Mouse (Mus musculus): Measurements from ENCODE around the gene Cfap44. TPM values are rescaled to one million over a fixed set of nuclear protein-coding genes. Genes with fewer than 3 reads are reported as not detected.

The Cfap44 gene
- polyA plus RNA-seq, 1 experiment from 2014 or later = 0.79 TPM

DNA sequence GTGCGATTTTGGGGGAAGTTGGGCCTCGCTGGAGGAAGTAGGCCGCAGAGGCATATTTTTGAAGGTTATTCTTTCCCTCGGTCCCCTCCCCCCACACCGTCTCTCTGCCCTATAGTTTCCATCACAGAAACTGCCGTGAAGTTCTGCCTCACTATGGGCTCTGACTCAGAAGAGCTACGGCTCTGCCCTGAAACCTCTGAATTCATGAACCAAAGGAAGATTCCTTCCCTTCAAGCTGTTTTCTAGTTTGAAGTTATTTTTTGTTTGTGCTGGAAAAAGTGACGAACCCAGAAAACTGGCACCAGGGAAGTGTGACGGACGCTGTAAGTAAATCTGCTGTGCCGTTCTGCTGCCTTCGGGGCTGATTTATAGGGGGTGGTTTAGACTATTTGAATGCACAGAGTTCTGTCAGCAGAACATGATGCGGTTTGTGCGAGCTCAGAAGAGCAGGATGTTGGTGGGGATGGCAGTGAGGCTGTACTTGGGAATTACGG is 102.4 kb downstream of the Cfap44 start:
- Histone ChIP-seq H3K4me3 (no peak overlapping the region), H3K4me1 (peaks cover 23% of the 10 kb centered on the region), H3K9me3 (no peaks in the 10 kb centered on the region), H3K36me3 (peaks cover 84% of the 10 kb centered on the region), H3K27me3 (no peaks in the 10 kb centered on the region), H3K4me2 (replicated peaks) (no peak overlapping the region), H3K27ac (no peak overlapping the region), H3K9ac (no peak overlapping the region)
- no peak for ATAC-seq (ENCODE audit: insufficient number of reproducible peaks, insufficient read depth, low FRiP score, low TSS enrichment)
- WGBS = 81% methylated on average over 15 of the region's 15 CpGs

DNA sequence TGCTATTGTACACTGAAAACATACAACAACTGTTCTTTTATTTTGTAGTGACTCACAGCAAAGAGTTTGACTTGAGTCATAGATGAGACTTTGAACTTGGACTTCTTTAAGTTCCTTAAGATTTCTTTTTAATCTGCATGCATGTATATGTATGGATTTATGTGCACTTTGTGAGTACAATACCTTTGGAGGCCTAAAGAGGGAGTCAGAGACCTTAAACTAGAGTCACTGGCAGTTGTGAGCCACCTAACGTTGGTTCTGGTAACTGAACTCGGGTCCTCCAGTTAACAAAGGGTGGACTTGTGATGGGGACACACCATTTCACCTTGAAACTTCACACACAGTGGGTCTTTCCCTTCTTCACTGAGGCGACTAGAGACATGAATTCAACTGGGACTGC is 103.9 kb downstream of the Cfap44 start:
- no peak for ATAC-seq (ENCODE audit: insufficient number of reproducible peaks, insufficient read depth, low FRiP score, low TSS enrichment)
- H3K27me3 ChIP-seq = no peaks in the 10 kb centered on the region
- no peaks in the 10 kb centered on the region for H3K9me3 ChIP-seq
- no peak overlapping the region for H3K4me3 ChIP-seq
- H3K4me1 ChIP-seq = peaks cover 23% of the 10 kb centered on the region
- H3K27ac ChIP-seq = no peak overlapping the region
- H3K4me2 ChIP-seq (replicated peaks) = no peak overlapping the region
- WGBS = 91% methylated on average over 3 of the region's 3 CpGs
- H3K36me3 ChIP-seq = peaks cover 84% of the 10 kb centered on the region
- H3K9ac ChIP-seq = no peak overlapping the region

DNA sequence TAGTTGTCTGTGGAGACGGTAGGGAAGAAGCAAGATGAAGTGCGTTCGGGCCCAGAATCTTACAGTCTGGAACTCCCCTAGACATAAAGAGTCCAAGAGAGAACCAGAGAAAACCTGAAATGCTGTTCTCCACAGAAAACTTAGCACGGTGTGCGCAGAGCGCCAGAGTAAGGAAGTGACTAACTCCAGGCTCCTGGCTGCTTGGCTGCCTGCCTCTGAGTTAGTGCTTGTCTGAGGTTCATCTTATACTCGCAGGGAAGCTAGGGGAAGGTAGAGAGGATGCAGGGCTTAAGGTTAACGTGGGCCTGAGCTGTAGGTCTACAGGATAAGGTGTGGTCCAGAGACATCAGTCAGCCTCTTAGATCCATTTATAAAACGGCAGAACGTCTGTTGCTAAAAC is 107.2 kb downstream of the Cfap44 start:
- peaks cover 3% of the 10 kb centered on the region; the same call in 1 of the 2 replicates for H3K9me3 ChIP-seq
- no peak overlapping the region for H3K27ac ChIP-seq
- H3K9ac ChIP-seq = no peak overlapping the region
- H3K4me3 ChIP-seq = no peak overlapping the region
- peaks cover 95% of the 10 kb centered on the region for H3K36me3 ChIP-seq
- no peak for ATAC-seq (ENCODE audit: insufficient number of reproducible peaks, insufficient read depth, low FRiP score, low TSS enrichment)
- no peak overlapping the region for H3K4me2 ChIP-seq (replicated peaks)
- H3K27me3 ChIP-seq = no peaks in the 10 kb centered on the region
- WGBS = 90% methylated on average over 10 of the region's 10 CpGs
- no peaks in the 10 kb centered on the region for H3K4me1 ChIP-seq

DNA sequence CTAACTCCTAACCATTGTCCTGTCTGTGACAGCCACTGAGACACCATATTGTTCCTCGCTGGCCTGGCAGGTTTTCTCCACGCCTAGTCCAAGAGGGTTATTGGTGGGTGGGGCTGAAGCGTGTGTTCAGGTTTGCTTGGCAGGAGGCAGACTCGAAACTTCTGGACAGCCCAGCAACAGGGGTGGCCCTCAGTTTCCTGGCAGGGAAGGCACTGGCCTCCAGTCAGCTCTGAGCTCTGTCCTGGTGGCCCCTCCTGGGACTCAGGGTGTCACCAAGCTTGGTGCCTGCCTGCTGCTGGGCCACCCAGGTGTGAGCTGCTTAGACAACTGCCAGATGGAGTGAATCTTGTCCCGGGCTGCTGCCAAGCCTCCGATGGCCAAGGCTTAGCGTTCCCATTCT is 107.7 kb downstream of the Cfap44 start:
- no peak for ATAC-seq (ENCODE audit: insufficient number of reproducible peaks, insufficient read depth, low FRiP score, low TSS enrichment)
- no peak overlapping the region for H3K27ac ChIP-seq
- no peak overlapping the region for H3K4me3 ChIP-seq
- no peak overlapping the region for H3K4me2 ChIP-seq (replicated peaks)
- 86% methylated on average over 7 of the region's 7 CpGs for WGBS
- no peaks in the 10 kb centered on the region for H3K27me3 ChIP-seq
- H3K9me3 ChIP-seq = peaks cover 3% of the 10 kb centered on the region; the same call in 1 of the 2 replicates
- H3K4me1 ChIP-seq = 0 out of 2 replicates have a peak, but pooled peaks cover 5% of the 10 kb centered on the region
- no peak overlapping the region for H3K9ac ChIP-seq
- H3K36me3 ChIP-seq = peaks cover 89% of the 10 kb centered on the region

DNA sequence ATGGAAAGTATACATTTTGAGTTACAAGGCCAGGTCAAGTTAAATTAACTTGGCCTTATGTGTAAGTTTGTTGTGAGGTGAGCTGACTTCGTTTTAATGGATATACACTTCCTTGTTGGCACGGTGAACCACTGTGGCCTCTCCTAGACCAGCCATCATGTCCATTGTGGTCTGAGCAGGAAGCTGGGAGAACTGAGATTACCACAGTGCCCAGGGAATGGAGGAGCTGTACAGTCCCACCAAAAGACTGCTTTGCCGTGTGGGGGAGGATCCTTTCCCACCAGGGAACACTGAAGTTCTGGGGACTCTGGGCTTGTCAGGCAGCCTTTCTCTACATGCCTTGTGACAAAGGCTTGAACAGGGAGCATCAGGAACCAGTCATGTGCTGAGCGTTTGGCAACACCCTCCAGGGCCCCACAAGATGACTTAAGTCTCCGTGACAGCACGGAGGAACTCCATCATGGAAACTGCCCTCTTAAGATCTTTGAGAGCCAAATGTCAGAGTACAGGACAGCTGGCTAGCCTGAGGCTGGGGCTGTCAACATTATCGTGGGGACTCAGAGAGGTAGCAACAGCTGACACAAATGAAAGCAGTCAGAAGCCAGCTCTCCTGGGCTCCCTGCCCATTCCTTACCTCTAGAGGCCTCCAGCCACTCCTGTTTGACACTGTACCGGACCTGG is 108.4 kb downstream of the Cfap44 start:
- peaks cover 83% of the 10 kb centered on the region for H3K36me3 ChIP-seq
- 73% methylated on average over 8 of the region's 8 CpGs for WGBS
- no peak overlapping the region for H3K4me3 ChIP-seq
- peaks cover 12% of the 10 kb centered on the region; the same call in 1 of the 2 replicates for H3K4me1 ChIP-seq
- no peak overlapping the region for H3K4me2 ChIP-seq (replicated peaks)
- no peak overlapping the region for H3K9ac ChIP-seq
- peaks cover 3% of the 10 kb centered on the region; the same call in 1 of the 2 replicates for H3K9me3 ChIP-seq
- H3K27me3 ChIP-seq = no peaks in the 10 kb centered on the region
- no peak overlapping the region for H3K27ac ChIP-seq
- no peak for ATAC-seq (ENCODE audit: insufficient number of reproducible peaks, insufficient read depth, low FRiP score, low TSS enrichment)

DNA sequence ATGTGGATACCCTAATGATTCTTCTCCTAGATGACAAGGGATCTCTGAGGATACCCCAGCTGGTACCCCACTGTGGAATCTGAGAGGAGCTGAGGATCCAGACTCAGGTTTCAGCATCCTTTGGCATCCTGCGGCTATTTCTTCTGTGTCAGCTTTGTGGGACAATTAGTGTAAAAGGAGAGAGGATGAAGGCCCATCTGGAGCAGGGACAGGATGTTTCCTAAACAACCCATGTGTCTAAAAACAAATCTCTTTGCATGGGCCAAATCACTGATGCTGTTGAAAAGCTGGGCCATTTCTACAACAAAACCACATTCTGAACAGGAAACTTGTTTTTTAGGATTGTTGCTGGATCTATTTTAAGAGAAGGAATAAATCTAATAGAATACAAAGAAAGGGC is 110.6 kb downstream of the Cfap44 start:
- WGBS = 68% methylated on average over 1 of the region's 1 CpGs
- H3K36me3 ChIP-seq = peaks cover 76% of the 10 kb centered on the region
- H3K4me1 ChIP-seq = peaks cover 23% of the 10 kb centered on the region; the same call in 1 of the 2 replicates
- H3K27ac ChIP-seq = no peak overlapping the region
- no peak overlapping the region for H3K4me3 ChIP-seq
- H3K9me3 ChIP-seq = peaks cover 3% of the 10 kb centered on the region; the same call in 1 of the 2 replicates
- H3K4me2 ChIP-seq (replicated peaks) = no peak overlapping the region
- no peak for ATAC-seq (ENCODE audit: insufficient number of reproducible peaks, insufficient read depth, low FRiP score, low TSS enrichment)
- H3K27me3 ChIP-seq = no peaks in the 10 kb centered on the region
- no peak overlapping the region for H3K9ac ChIP-seq

DNA sequence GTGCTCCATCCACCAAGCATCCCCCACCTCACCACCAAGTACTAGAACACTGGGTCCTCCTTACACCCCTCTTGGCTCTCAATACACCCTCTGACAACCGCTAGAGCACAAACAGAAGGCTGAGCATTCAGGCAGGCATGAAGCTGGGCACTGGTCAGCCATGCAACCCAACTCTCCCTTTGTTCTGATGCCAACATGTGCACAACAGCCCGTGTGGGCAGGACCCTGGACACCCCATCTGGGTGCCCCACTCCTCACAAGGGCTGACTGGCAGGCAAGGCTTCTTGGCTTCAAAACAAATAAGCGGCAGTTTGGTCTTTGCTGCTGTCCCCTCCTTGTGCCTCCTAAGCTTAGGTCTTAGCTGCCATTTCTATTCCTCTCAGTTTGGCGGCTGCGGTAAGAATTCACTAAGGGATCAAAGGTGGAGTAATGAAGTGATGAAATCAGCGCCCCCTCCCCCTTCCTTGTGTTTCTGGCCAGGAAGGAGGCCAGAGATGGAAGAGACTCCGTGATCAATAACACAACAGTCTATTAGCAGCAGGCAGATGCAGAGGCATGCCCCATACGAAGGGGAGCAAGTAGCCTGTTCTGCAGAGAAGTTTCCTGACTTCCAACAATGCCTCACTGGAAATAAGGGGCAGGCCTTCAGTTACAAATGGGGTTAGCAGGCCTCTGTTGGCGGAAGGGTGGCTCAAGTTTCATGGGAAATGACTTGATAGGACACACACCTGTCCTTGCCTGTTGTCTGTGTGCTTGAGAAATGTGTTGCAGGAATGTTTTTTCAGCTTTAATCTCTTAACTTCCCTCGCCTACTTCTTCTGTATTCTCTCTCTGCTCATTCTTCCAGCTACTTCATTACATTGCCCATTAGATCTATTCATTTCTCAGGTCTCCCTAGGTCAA is 112.7 kb downstream of the Cfap44 start:
- no peak overlapping the region for H3K4me3 ChIP-seq
- H3K4me1 ChIP-seq = peaks cover 27% of the 10 kb centered on the region; the same call in 1 of the 2 replicates
- no peaks in the 10 kb centered on the region for H3K27me3 ChIP-seq
- no peak for ATAC-seq (ENCODE audit: insufficient number of reproducible peaks, insufficient read depth, low FRiP score, low TSS enrichment)
- no peak overlapping the region for H3K4me2 ChIP-seq (replicated peaks)
- WGBS = 60% methylated on average over 10 of the region's 10 CpGs
- H3K27ac ChIP-seq = no peak overlapping the region
- no peak overlapping the region for H3K9ac ChIP-seq
- peaks cover 62% of the 10 kb centered on the region for H3K36me3 ChIP-seq
- peaks cover 3% of the 10 kb centered on the region; the same call in 1 of the 2 replicates for H3K9me3 ChIP-seq

DNA sequence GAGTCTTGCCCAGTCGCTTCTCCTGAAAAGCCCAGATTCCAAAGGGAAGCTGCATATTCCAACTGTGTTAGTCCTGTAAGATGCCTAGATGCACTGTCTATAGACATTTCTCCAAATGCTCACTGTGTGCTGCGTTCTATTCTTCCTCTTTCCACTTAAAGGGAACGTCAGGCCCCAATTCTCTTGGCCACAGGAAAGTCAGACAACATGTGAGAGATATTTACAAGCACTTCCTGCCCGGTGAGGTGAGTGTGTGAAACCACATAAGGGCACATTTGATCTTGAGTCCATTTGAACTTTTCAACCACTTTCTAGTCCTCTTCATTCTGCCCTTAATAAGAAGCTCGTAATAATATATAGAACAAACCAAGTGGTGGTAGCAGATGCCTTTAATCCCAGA is 113.4 kb downstream of the Cfap44 start:
- Histone ChIP-seq H3K4me2 (replicated peaks) (no peak overlapping the region), H3K27me3 (no peaks in the 10 kb centered on the region), H3K27ac (no peak overlapping the region), H3K4me3 (no peak overlapping the region), H3K36me3 (peaks cover 63% of the 10 kb centered on the region), H3K9me3 (peaks cover 3% of the 10 kb centered on the region; the same call in 1 of the 2 replicates), H3K4me1 (peaks cover 27% of the 10 kb centered on the region; the same call in 1 of the 2 replicates), H3K9ac (no peak overlapping the region)
- no peak for ATAC-seq (ENCODE audit: insufficient number of reproducible peaks, insufficient read depth, low FRiP score, low TSS enrichment)
- 83% methylated on average over 5 of the region's 5 CpGs for WGBS

DNA sequence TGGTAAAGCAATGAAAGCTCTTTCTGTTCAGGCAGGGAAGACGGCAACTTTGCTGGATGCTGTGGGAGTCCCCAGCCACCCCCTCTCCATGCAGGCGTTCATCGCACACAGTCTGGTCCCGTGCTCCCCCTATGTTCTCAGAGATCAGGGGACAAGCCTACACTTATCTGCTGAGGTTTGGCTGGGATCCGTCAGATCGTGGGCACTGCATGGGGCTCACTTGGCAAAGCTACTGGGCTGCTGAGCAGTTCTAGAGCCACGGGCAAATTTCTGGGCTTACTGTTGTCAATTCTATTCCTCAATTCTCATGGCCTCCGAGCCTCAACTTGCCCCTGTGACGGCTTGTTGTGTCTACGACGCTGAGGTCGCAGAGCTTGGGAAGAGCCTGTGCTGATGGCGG is 114.2 kb downstream of the Cfap44 start:
- Histone ChIP-seq H3K27me3 (no peaks in the 10 kb centered on the region), H3K36me3 (peaks cover 60% of the 10 kb centered on the region), H3K9ac (no peak overlapping the region), H3K4me2 (replicated peaks) (no peak overlapping the region), H3K4me1 (peaks cover 27% of the 10 kb centered on the region; the same call in 1 of the 2 replicates), H3K27ac (peak overlapping the region; percentile 63; the same call in 1 of the 2 replicates), H3K9me3 (peaks cover 3% of the 10 kb centered on the region; the same call in 1 of the 2 replicates), H3K4me3 (no peak overlapping the region)
- no peak for ATAC-seq (ENCODE audit: insufficient number of reproducible peaks, insufficient read depth, low FRiP score, low TSS enrichment)
- WGBS = 93% methylated on average over 13 of the region's 13 CpGs

DNA sequence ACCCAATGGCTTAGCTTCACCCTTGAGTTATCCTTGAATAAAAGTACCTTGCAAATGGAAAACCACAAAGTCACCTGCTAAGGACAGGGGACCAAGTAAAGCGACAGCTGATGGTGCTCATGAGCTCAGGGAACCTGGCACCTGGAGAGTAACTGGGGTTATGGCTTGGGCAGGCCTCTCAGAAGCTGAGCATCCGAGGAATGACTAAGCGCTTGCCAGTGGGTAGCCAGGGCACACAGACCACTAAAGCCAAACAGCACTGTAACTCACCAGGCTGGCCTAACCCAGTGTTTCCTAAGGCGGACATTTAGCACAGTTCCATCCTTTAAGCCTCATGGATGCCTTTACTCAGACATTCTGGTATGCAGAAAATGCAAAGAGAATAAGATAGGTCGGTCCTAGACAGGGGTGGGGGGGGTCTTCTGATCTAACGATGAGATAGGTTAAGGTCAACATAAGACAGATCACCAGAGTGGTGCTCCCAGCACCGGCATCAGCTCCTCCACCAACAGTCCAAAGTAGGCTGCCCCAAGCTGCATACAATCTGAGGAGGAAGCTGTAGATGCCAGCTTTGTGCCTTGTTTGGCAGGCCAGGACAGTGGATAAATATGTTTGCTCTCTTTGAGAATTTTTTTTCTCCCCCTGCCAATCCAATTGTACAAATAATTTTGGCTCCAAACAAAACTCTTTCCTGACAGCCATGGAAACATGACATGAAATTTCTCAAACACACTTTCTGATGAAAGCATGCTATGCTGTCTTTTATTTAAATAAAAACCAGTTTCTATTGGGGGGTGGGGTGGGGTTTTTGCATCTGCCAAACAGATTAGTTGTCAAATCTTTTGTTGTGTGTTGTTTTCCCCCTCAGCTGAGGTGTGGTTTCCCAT is 115.1 kb downstream of the Cfap44 start:
- WGBS = 72% methylated on average over 7 of the region's 7 CpGs
- Histone ChIP-seq H3K27ac (peak overlapping the region; percentile 63), H3K4me1 (peaks cover 27% of the 10 kb centered on the region; the same call in 1 of the 2 replicates), H3K36me3 (peaks cover 55% of the 10 kb centered on the region), H3K9me3 (peaks cover 3% of the 10 kb centered on the region; the same call in 1 of the 2 replicates), H3K4me2 (replicated peaks) (no peak overlapping the region), H3K4me3 (no peak overlapping the region), H3K9ac (no peak overlapping the region), H3K27me3 (no peaks in the 10 kb centered on the region)
- no peak for ATAC-seq (ENCODE audit: insufficient number of reproducible peaks, insufficient read depth, low FRiP score, low TSS enrichment)
